Mouse (Mus musculus): Measurements from ENCODE around the gene Ankfn1.

Gene Ankfn1

GRCm38 (mm10) chr11:89777431-89777830 lies at the start of gene Ankfn1:
TSS of gene Ankfn1 (minus strand) at chr11:89777653.
- no peak for DNase-seq (ENCODE audit: low read depth, low spot score)

- DNase-seq (ENCODE audit: low read depth, low spot score), result no peak
Measured at GRCm38 (mm10) chr11:89823661-89824446, 46.4 kb upstream of the Ankfn1 start.

- DNase-seq (ENCODE audit: low read depth, low spot score), result no peak
Measured at GRCm38 (mm10) chr11:89818594-89818993, 41.1 kb upstream of the Ankfn1 start.

DNA sequence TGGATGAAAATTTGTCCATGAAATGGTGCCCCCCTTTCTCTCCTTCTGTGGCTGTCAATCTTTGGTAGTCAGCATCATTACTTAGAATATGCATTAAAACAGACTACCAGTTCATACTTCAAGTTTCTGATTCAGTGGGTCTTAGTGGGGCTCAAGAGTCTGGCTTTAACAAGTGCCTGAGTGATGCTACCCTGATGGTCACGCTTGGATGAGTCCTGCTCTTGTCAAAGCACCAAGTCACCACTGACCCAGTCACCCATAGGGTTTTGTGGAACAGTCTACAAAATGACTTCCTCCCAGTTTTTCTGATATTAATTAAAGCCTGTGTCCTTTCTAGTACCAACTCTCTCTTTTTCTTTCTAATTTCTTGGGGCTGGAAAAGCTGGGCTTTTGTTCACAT lies 34.0 kb upstream of the Ankfn1 start:
- no peak for DNase-seq (ENCODE audit: low read depth, low spot score)

- DNase-seq (ENCODE audit: low read depth, low spot score), result no peak
Measured at GRCm38 (mm10) chr11:89807998-89808397, 30.5 kb upstream of the Ankfn1 start.

- DNase-seq (ENCODE audit: low read depth, low spot score), result no peak
Measured at GRCm38 (mm10) chr11:89804822-89805221, 27.4 kb upstream of the Ankfn1 start.

DNA sequence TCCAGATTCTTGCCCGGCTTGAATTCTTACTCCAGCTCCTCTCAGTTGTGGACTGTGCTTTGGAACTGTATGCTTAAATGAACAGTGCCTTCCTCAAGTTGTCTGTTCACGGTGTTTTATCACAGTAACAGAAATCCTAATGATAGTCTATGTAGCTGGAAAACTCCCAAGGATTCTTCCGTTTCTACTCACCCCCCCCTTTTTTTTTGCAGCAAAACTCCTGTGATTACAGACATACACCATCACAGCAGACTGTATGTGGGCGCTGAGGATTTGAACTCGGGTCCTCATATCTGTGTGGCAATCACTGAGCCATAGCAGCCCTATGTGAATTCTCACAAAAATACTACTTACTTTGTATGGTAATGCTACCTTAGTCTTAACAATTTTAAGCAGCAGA lies 26.5 kb upstream of the Ankfn1 start:
- no peak for DNase-seq (ENCODE audit: low read depth, low spot score)

- DNase-seq (ENCODE audit: low read depth, low spot score), result no peak
Measured at GRCm38 (mm10) chr11:89792709-89793108, 15.3 kb upstream of the Ankfn1 start.

GRCm38 (mm10) chr11:89776070-89776469 lies 1.4 kb downstream of the Ankfn1 start:
- peak; percentile 29 for DNase-seq (ENCODE audit: low read depth, low spot score)

GRCm38 (mm10) chr11:89774913-89775312 lies 2.5 kb downstream of the Ankfn1 start:
- no peak for DNase-seq (ENCODE audit: low read depth, low spot score)

GRCm38 (mm10) chr11:89772941-89773340 lies 4.5 kb downstream of the Ankfn1 start:
- DNase-seq (ENCODE audit: low read depth, low spot score), result no peak

- DNase-seq (ENCODE audit: low read depth, low spot score), result no peak
Measured at GRCm38 (mm10) chr11:89765770-89766148, 11.7 kb downstream of the Ankfn1 start.

DNA sequence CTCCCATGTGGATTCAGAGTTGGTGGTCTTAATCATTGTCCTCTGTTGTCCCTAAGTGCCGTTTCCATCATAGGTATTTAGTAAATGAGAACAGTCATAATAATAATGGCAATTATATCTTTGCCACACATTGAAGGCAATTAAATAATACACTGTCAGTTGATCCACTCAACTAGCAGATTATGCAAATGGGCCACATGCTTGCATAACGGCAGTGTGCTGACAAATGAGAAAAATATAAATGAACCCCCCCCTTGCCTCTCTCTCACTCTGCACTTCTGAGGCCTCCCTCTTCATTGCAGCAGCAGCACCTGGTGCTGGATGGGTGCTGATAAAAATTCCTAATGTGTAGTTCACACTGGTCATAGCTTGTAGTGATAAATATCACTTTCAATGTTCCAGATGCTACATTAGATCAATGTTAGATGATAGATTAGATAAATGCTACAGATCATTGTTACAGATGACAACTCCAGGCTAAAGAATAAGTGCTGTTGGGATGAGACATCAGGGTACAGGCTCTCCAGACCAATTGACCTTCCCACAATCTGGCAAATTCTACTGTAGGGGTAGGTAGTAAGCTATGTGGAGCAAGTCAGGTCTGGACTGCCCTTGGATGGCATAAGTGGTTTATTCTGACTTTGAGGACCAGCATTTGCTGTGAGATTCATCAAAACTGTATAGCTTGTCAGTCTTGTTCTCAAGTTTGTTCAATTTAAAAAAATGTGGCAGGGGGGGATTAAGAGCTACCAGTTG lies 12.3 kb downstream of the Ankfn1 start:
- DNase-seq (ENCODE audit: low read depth, low spot score), result no peak

GRCm38 (mm10) chr11:89733973-89734693 lies 43.3 kb downstream of the Ankfn1 start:
- DNase-seq (ENCODE audit: low read depth, low spot score), result no peak

DNA sequence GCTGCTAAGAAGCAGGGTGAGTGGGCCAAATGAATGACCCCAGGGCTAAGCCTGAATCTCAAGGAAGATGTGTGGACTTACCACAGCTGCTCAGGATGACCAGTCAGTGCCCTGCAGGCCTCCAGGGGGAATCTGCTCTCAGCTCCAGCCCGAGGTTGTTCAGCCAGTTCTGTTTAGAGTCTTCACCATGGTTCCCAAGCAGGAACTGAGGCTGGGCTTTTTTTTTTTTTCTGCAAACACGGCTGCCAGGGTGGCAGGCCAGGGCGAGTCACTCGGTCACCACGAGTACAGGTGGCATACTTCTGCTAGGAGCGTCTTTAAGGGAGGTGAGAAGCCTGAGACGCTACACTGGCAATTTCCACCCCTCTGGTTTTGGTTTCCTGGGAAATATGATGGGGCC lies 43.9 kb downstream of the Ankfn1 start:
- no peak for DNase-seq (ENCODE audit: low read depth, low spot score)

DNA sequence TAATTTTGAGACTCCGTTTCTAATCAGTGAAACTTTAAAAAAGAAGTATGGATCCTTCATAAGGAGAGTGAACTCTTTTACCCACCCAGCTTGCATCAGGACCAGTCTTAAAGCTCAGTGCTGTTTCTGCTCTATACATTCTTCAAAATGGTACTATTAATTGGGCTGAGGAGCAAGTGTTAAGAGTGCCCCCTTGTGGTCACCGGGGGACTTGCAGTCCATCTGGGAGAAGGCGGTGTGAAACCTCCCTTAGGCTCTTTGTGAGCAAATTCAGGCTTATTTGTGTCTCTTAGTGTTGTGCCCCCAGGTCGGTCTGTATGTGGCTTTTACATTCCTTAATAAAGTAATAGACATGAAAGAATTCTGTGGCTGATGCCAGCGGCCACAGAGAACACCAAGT lies 56.6 kb downstream of the Ankfn1 start:
- DNase-seq (ENCODE audit: low read depth, low spot score), result peak; percentile 58

DNA sequence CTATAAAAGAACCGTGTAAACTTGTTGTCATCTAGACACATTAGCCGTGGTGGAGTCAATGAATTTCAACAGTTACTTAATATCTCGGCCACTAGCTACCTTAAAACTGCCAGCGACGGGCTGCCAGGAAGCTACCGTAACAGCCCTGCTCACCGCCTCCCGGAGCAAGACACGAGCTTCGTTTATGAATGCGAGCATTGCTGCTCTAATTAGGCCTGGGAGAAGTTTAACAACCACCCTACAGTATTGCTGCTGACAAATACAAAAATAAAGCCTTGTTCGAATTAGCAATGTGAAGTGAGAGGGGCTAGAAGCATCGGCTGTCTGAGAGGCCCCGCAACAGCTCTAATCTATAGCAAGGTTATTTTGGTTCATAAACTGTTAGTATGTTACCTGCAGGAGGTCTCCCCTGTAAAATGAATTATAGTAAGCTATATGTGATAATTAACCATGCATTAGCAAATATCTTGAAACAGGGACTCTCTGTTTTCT lies 58.9 kb downstream of the Ankfn1 start:
- no peak for DNase-seq (ENCODE audit: low read depth, low spot score)

GRCm38 (mm10) chr11:89716351-89716750 lies 61.1 kb downstream of the Ankfn1 start:
- DNase-seq (ENCODE audit: low read depth, low spot score), result no peak

DNA sequence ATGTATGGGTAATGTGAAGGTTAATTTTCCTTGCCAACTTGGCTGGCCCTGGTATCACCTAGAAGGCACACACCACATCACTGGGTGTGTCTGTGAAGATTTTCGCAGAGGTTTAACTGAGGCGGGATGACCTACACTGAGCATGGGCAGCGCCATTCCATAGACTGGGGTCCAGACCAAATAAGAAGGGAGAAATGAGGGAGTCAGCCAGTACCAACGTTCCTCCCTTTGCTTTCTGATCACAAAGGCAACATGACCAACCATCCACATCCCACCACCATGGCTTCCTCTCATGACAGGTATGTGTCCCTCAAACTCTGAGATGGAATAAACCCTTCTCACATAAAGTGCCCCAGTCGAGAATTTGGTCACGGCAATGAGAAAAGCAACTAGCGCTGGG lies 68.9 kb downstream of the Ankfn1 start:
- DNase-seq (ENCODE audit: low read depth, low spot score), result no peak

- no peak for DNase-seq (ENCODE audit: low read depth, low spot score)
Measured at GRCm38 (mm10) chr11:89696431-89697403, 80.7 kb downstream of the Ankfn1 start.

- DNase-seq (ENCODE audit: low read depth, low spot score), result no peak
Measured at GRCm38 (mm10) chr11:89693686-89694085, 83.8 kb downstream of the Ankfn1 start.

Measured in ES-CJ7 (cell line).